ENCODE assay signal across 8 mouse cellular contexts in genomic region chr3:101378102-101378501, GRCm38 (mm10). TPM values are rescaled to one million over a fixed set of nuclear protein-coding genes. Genes with fewer than 3 reads are reported as not detected.
DNase-seq lines count a peak whose midpoint lies in the region; ATAC-seq and TF ChIP-seq lines count a peak whose summit lies in the region.

No protein-coding gene starts in this region.

- H3K36me3 ChIP-seq in hindbrain, postnatal 0 days (ENCODE audit: insufficient read depth, low read length) = no peaks in the 10 kb centered on the region
- H3K36me3 ChIP-seq in stomach, postnatal 0 days (ENCODE audit: control insufficient read depth, insufficient read depth, low read length) = no peaks in the 10 kb centered on the region

- TF ChIP-seq EP300 in stomach, postnatal 0 days (optimal IDR thresholded peaks at IDR 0.05) = no peak

- peak overlapping the region; percentile 93 for H3K4me2 ChIP-seq in hindbrain, postnatal 0 days (ENCODE audit: low read depth, low read length)
- peak overlapping the region; percentile 99 for H3K4me2 ChIP-seq in stomach, postnatal 0 days (replicated peaks; ENCODE audit: low read depth)

- H3K9me3 ChIP-seq in hindbrain, postnatal 0 days (ENCODE audit: low read length) = no peaks in the 10 kb centered on the region
- no peaks in the 10 kb centered on the region for H3K9me3 ChIP-seq in stomach, postnatal 0 days (ENCODE audit: control insufficient read depth, low read length)

- no peaks in the 10 kb centered on the region for H3K27me3 ChIP-seq in hindbrain, postnatal 0 days (ENCODE audit: insufficient read depth, low read length)
- no peaks in the 10 kb centered on the region for H3K27me3 ChIP-seq in stomach, postnatal 0 days (ENCODE audit: control insufficient read depth, insufficient read depth, low read length)

- WGBS in hindbrain, postnatal 0 days = under 1% methylated on average over 12 of the region's 12 CpGs
- WGBS in stomach, postnatal 0 days = 2% methylated on average over 12 of the region's 12 CpGs

- H3K4me1 ChIP-seq in embryonic fibroblast, embryonic 13.5 days (ENCODE audit: control insufficient read depth, insufficient read depth, low read length) = peaks cover 14% of the 10 kb centered on the region
- H3K4me1 ChIP-seq in hindbrain, postnatal 0 days (ENCODE audit: insufficient read depth, low read length) = peaks cover 34% of the 10 kb centered on the region
- H3K4me1 ChIP-seq in stomach, postnatal 0 days (replicated peaks; ENCODE audit: control insufficient read depth, insufficient read depth) = peaks cover 9% of the 10 kb centered on the region

- H3K27ac ChIP-seq in embryonic fibroblast, embryonic 13.5 days (ENCODE audit: insufficient read depth, low read length) = no peak overlapping the region
- H3K27ac ChIP-seq in hindbrain, postnatal 0 days = peak overlapping the region; percentile 77; the same call in 1 of the 2 replicates
- H3K27ac ChIP-seq in stomach, postnatal 0 days (replicated peaks) = peak overlapping the region; percentile 76

- TF ChIP-seq POLR2A in embryonic fibroblast, embryonic 13.5 days (IDR thresholded peaks at IDR 0.05; ENCODE audit: low read depth, low read length) = no peak

- peak overlapping the region; percentile 66 for H3K4me3 ChIP-seq in embryonic fibroblast, embryonic 13.5 days (ENCODE audit: insufficient read depth, low read length)
- H3K4me3 ChIP-seq in hindbrain, postnatal 0 days (ENCODE audit: low read length) = peak overlapping the region; percentile 88
- H3K4me3 ChIP-seq in stomach, postnatal 0 days (ENCODE audit: low read depth, low read length) = peak overlapping the region; percentile 88

- TF ChIP-seq CTCF in embryonic fibroblast, embryonic 13.5 days (IDR thresholded peaks at IDR 0.05; ENCODE audit: borderline replicate concordance, insufficient read depth, low read length) = no peak
- TF ChIP-seq CTCF in hindbrain, postnatal 0 days (IDR thresholded peaks at IDR 0.05; ENCODE audit: low read depth) = no peak
- TF ChIP-seq CTCF in stomach, postnatal 0 days (IDR thresholded peaks at IDR 0.05; ENCODE audit: low read depth) = no peak

- DNase-seq in cerebellum, postnatal 14 days = peak; percentile 54 to 59
- DNase-seq in hindbrain, postnatal 0 days (ENCODE audit: low spot score) = peak; percentile 69
- peak; percentile 23 for DNase-seq in lung, postnatal 14 days
- DNase-seq in stomach, postnatal 0 days (ENCODE audit: low spot score) = peak; percentile 46
- no peak for DNase-seq in c-Kit-positive CD71-positive TER-119-positive erythroid progenitor cells, embryonic 14.5 days (ENCODE audit: low spot score)
- no peak for DNase-seq in right cerebral cortex, postnatal 10 days (ENCODE audit: low spot score in 2 of 2)

- peak overlapping the region; percentile 87 for H3K9ac ChIP-seq in hindbrain, postnatal 0 days (replicated peaks; ENCODE audit: low read length)
- peak overlapping the region; percentile 91 for H3K9ac ChIP-seq in stomach, postnatal 0 days (ENCODE audit: low read length)

- ATAC-seq in cerebellum, adult (ENCODE audit: insufficient number of reproducible peaks, low FRiP score, low TSS enrichment) = no peak
- ATAC-seq in hindbrain, postnatal 0 days = peak; percentile 53; the same call in 1 of the 2 replicates
- no peak for ATAC-seq in stomach, postnatal 0 days (ENCODE audit: low FRiP score, low TSS enrichment)

RNA-seq across cellular contexts. Expression of gene Igsf3, which starts 1.2 kb away (rescaled TPM):
- polyA plus RNA-seq in embryonic fibroblast, embryonic 13.5 days (2011; ENCODE audit: insufficient read length, low read depth, missing spikeins) = 16.5 and 24.9 TPM in 2 replicates
- 76.3 and 84.0 TPM in 2 replicates for total RNA-seq in hindbrain, postnatal 0 days (2014; rRNA removed)
- 62.1 and 65.7 TPM in 2 replicates for polyA plus RNA-seq in hindbrain, postnatal 0 days (2015; fragmentation: Nextera tagmentation; extraction: Ambion mirVana)
- polyA plus RNA-seq in stomach, postnatal 0 days (2015; fragmentation: Nextera tagmentation; extraction: Ambion mirVana) = 12.4 and 13.6 TPM in 2 replicates

Comparison
In these comparisons a context has a peak if more than half of its experiments do, and no peak if none do; other contexts are left out.
1. DNase-seq: peak in cerebellum, postnatal 14 days (2 of 2), hindbrain, postnatal 0 days (single experiment), lung, postnatal 14 days (single experiment) and stomach, postnatal 0 days (single experiment); none in c-Kit-positive CD71-positive TER-119-positive erythroid progenitor cells, embryonic 14.5 days (single experiment) and right cerebral cortex, postnatal 10 days (0 of 2).
2. Peak in every context shown above with its lines, with median percentiles within 50 percentile points of each other: H3K4me3 ChIP-seq.